Mouse (Mus musculus): ENCODE results near the gene Cep295nl. TPM values are rescaled to one million over a fixed set of nuclear protein-coding genes. Genes with fewer than 3 reads are reported as not detected.
"Not testable (repeated sequence)": the region's sequence is repeated elsewhere in the genome, so short reads cannot be mapped to it uniquely, and the experiment has no call there.

Cep295nl gene
- total RNA-seq, 2 experiments from 2014 or later = 1.2 to 2.7 TPM

GRCm38 (mm10) chr11:118321971-118322370, 20.3 kb downstream of the Cep295nl start:
- DNase-seq = no peak

DNA sequence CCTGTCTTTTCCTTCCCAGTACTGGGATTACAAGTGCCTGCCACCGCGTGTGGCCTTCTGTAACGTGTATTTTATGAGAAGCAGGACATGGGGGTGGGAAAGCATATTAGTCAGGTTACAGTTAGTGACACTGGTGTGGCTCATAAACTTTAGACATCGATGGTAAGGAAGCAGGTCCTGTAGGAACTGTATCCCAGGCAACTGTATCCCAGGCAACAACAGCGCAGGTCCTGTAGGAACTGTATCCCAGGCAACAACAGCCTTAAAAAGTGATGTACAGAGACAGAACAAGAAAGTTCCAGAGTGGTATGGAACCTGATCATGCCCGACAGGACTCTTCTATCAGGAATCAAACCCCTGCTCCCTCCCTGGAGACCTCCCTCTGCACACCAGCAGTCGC, 20.8 kb downstream of the Cep295nl start:
- DNase-seq = no peak

DNA sequence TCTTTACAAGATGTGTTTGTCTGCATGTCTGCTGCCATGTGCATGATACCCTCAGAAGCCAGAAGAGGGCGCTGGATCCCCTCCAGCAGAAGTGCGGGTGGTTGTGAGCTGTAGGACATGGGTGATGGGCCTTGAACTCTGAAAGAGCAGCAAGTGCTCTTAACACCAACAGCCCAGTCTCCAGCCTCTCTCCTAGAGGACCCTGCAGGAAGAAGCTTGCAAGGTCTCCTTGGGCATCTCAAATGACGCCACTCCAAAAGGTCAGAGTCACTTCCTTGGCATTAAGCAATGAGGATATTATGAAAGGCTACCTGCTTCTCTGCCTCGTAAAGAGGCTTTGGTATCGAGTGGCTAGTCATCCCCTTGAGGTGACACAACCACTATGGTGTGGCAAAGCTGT, 23.6 kb downstream of the Cep295nl start:
- peak; percentile 61 for DNase-seq

- no peak for DNase-seq
Measured at GRCm38 (mm10) chr11:118317129-118317528, 25.2 kb downstream of the Cep295nl start.

DNA sequence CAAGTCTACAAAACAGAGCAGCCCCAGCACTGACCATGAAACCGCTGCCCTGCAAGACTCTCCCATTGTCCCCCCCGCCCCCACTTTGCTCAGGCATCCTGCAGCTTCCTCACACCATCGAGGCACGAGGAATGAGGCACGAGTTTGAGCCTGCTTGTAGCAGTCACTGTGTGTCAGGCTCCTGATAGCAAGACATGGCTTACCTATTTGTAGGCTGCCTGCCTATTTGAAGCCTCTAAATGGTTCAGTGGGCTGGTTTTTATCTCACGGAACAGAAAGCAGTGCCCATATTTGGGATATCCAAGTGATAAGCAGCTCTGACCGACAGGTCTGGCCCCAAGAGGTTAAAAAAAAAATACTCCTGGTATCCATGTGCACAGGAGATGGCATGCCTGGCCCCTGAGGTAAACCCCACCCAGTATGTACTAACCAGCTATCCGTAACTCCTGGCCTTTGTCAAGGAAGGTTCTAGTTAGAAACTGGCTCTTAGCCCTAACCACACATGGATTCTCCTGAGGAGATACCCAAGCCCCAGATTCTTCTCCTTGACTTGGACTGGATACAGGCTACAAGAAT, 26.0 kb downstream of the Cep295nl start:
- no peak for DNase-seq

DNA sequence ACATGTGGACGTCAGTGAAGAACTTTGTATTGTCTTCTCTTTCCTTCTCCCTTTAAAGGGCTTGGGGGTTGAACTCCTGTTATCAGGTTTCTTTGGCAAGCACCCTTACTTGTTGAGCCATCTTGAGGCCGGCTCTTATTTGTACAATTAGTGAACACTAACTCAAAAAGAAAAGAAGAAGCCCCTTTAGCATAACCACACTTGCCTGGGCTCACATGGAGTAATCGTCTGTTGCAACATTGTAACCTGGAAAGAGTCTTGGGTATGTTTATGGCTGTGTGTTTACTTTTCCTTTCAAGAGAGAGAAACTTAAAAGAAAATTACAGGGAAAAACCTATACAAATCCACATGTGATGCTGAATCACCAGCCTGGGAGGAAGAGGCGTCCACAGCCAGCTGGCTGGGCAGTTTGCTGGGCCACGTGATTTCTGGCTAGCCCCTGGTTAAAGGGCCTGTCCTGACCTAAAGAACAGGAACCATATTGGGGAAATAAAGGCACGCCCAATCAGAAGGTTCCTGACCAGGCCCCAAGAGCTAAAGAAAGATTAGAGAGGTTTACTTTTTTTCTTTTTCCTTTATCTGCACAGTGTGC, 30.1 kb downstream of the Cep295nl start:
- DNase-seq = no peak

- DNase-seq = not testable (repeated sequence)
Measured at GRCm38 (mm10) chr11:118307962-118308361, 34.3 kb downstream of the Cep295nl start.

DNA sequence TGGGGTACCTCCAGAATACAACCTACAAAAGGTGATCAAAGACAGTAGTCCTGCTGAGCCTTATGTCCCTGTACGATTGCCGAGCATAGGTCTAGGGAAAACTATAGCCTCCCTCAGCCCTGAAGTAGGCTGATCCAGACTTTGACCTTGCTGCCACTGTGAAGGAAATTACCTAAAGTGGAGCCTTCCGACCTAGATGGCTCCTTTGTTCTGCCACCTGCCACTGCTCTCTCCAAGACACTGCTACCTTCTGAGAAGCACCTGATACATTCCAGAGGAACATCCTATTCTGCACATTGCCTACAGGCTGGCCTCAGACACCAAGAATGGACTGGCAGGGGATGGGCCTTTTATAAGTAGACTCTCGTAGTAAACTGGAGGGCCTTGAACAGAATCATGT, 38.3 kb downstream of the Cep295nl start:
- not testable (repeated sequence) for DNase-seq

DNA sequence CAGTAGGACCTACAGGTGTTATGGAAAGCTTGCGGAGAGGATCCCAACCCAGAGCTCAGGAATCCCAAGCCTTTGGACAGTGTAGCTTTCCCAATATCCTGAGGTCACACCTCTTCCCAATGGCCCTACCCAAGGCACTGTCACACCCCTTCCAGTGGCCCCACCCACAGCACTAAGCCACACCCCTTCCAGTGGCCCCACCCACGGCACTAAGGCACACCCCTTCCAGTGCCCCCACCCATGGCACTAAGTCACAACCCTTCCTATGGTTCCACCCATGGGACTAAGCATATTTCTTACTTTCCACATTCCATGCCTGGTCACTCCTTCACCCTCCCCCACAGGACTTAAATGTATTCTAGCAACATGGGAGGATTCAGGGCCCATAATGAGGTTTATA, 43.5 kb downstream of the Cep295nl start:
- no peak for DNase-seq

DNA sequence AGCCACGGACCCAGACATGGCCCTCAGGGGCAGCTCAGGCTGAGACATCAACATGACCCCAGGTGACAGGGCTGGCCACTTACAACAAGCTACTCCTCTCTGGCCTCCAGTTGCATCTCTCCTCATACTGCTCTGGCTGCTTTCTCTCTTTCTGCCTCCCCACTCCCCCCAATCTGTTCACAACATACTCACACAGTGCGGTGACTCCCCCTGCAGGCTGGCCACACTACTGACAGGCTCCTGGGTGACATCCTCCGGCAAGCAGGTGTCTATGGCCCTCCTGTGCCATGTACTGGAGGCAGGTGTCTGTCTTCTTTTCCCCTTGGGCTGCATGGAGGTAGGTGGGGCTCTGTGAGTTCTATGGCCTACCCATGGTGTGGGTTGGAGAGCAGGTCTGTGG, 44.3 kb downstream of the Cep295nl start:
- no peak for DNase-seq

DNA sequence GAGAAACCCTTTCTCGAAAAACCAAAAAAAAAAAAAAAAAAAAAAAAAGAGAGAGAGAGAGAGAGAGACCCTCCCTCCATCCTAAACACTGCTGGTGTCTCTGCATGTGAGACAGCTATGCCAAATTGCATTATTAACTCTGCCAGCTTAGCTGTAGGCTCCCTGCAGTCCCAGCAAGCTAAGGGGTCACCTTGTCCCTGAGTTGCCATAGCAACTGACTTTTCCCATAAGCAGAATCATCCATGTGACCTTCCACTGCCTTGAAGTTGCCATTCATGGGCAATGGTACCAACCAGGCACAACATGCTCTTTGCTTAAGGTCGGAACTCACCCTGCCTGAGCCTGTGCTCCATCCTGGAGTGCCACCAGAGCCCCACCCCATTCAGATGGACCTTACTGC, 47.3 kb downstream of the Cep295nl start:
- no peak for DNase-seq

- DNase-seq = no peak
Measured at GRCm38 (mm10) chr11:118292671-118293070, 49.6 kb downstream of the Cep295nl start.

DNA sequence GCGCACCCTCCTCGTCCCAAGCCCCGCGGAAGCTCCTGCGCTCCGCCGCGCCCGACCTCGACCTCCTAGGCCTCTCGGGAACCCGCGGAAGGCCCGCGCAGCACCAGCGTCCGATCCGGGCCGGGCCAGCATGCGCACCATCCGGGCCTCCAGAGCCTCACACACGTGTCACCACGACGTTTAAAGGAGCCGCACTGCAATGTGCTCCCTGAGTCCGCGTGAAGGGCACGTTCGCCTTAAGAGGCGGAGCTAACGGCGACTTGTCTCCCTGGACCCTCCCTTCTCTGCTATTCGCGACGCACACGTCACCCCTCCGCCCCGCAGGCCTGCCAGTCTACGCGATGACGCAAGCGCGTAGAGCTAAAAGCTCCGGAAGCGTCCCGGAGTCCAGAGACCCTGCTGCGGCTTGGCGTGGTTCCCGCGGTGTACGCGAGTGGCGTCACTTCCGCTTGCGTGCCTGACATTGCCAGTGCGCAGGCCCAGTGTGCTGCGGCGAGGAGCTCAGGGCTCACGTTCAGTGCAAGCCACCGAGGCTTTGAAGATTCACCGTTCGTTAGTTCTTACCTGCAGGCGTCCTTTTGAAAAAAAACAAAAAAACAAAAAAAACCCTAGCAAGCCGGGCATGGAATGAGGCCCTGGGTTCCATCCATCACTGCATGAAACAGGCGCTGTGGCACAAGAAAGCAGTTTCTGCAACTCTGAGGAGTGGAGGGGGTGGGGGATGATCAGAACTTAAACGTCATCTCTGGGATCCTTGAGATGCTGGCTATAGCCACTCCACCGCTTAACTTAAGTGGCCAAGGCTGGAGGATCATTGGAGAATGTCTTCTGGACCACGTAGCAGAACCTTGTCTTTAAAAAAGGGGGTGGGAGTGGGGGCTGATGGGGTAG, 52.1 kb downstream of the Cep295nl start, which contains the start of gene Usp36:
Usp36 (minus strand) TSS at position 246 of the 891 bp plus-strand sequence.
- peak; percentile 100 for DNase-seq

GRCm38 (mm10) chr11:118289562-118289961, 52.7 kb downstream of the Cep295nl start:
- no peak for DNase-seq

- no peak for DNase-seq
Measured at GRCm38 (mm10) chr11:118289037-118289511, 53.2 kb downstream of the Cep295nl start.

- no peak for DNase-seq
Measured at GRCm38 (mm10) chr11:118287573-118287972, 54.7 kb downstream of the Cep295nl start.

- DNase-seq = no peak
Measured at GRCm38 (mm10) chr11:118286434-118286833, 55.9 kb downstream of the Cep295nl start.

- DNase-seq = no peak
Measured at GRCm38 (mm10) chr11:118285791-118286190, 56.5 kb downstream of the Cep295nl start.

Other genes starting within 250 kb of the Cep295nl start
- gene Dnah17, start 211.9 kb downstream of the Cep295nl start, total RNA-seq (2021) = under 1 TPM; 0.02 to 0.07 TPM
- gene Cyth1, start 93.9 kb downstream of the Cep295nl start, total RNA-seq (2021) = 10 to 100 TPM; 26.4 to 30.7 TPM
- 10 to 100 TPM in 1 of 2 experiments, 1 to 10 TPM in 1; 9.7 to 14.1 TPM for gene Usp36, start 52.3 kb downstream of the Cep295nl start, total RNA-seq (2021)
- 100 to 1,000 TPM; 151 to 185 TPM for gene Timp2, start 13.2 kb upstream of the Cep295nl start, total RNA-seq (2021)
- gene Lgals3bp, start 59.6 kb upstream of the Cep295nl start, total RNA-seq (2021) = 10 to 100 TPM; 10.7 to 18.2 TPM
- gene Cant1, start 76.6 kb upstream of the Cep295nl start, total RNA-seq (2021) = 10 to 100 TPM; 13.1 to 14.9 TPM
- gene C1qtnf1, start 85.7 kb upstream of the Cep295nl start, total RNA-seq (2021) = 10 to 100 TPM; 31.8 to 37.4 TPM
- 10 to 100 TPM; 16.6 to 17.3 TPM for gene Engase, start 134.3 kb upstream of the Cep295nl start, total RNA-seq (2021)

Measured in gastrocnemius, postnatal 10 days (tissue).